Mouse (Mus musculus): ENCODE measurements around the gene Cyp2d10.
"Not testable (repeated sequence)": the region's sequence is repeated elsewhere in the genome, so short reads cannot be mapped to it uniquely, and the experiment has no call there.

Cyp2d10 gene

GRCm38 (mm10) chr15:82406981-82407380 lies at the start of gene Cyp2d10:
TSS of gene Cyp2d10 (minus strand) at chr15:82407195.
- CTCF ChIA-PET = no interaction called here

- CTCF ChIA-PET = not testable (repeated sequence)
These were observed 49.2 kb upstream of the Cyp2d10 start for GRCm38 (mm10) chr15:82456086-82456790.

- CTCF ChIA-PET = not testable (repeated sequence)
These were observed 46.5 kb upstream of the Cyp2d10 start for GRCm38 (mm10) chr15:82453501-82453900.

DNA sequence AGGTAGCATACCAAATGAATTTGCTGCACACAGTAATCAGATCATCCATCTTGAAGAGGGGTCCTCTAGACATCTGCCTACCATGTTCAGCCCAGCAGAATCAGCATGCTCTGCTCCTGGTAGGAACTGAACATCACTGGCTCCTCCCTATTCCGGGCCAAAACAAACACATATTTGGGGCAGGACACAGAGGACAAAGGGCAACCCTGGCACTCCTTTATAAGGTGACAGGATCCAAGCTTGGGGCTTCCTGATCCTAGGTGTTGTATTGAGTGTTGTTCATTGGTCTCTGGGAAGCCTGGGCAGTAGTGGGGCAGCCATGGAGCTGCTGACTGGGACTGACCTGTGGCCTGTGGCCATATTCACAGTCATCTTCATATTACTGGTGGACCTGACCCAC lies 45.1 kb upstream of the Cyp2d10 start:
- CTCF ChIA-PET = not testable (repeated sequence)

- CTCF ChIA-PET = not testable (repeated sequence)
These were observed 43.0 kb upstream of the Cyp2d10 start for GRCm38 (mm10) chr15:82450045-82450444.

GRCm38 (mm10) chr15:82445196-82445595 lies 38.2 kb upstream of the Cyp2d10 start:
- CTCF ChIA-PET = no interaction called here

DNA sequence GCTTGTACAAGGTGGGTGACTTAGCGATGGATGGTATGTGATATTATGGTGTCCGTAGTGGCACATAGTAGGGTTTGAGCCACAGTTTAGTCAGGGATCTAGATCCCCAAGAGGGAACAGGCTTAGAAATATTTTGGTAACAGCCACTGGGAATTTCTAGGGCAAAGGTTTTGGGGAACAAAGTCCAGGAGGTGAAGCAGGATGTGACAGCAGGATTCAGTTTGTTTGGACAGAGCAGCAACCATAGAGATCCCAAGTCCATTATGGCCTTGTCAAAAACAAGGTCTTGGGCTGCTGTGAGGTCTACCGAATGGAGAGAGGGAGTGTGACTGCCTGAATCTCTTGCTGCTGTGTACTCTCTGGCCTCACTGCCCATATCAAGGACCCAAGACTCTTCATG lies 36.7 kb upstream of the Cyp2d10 start:
- CTCF ChIA-PET = no interaction called here

DNA sequence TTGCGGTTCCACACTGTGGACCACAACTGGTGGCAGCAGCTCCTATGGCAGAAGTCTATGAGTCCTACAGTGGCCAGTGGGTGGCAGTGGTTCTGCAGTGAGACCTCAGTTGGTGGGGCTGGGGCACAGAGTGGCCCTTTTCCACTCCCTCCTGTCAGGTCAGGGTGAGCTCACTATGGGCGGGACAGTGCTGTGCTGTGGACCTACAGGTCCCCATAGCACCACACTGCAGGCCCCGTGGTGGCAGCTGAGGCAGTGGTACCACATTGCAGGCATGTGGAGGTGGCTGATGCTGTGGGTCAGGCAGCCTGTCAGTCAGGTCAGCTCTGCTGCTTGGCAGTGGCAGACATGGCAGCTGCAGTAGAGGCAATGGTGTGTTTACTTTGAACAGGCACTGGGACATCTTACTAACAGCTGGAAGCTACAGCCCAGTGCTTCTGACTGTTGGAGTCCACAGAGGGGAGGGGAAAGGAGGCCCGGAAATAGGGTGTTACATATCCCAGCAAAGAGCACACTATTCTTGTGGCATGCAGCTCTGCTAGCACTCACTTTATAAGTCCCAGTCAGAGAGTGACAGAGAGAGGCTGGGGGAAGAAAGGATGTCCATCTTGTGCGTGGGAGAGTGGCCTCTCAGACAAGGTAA lies 31.1 kb upstream of the Cyp2d10 start:
- CTCF ChIA-PET = no interaction called here

GRCm38 (mm10) chr15:82435606-82436005 lies 28.6 kb upstream of the Cyp2d10 start:
- CTCF ChIA-PET = no interaction called here

DNA sequence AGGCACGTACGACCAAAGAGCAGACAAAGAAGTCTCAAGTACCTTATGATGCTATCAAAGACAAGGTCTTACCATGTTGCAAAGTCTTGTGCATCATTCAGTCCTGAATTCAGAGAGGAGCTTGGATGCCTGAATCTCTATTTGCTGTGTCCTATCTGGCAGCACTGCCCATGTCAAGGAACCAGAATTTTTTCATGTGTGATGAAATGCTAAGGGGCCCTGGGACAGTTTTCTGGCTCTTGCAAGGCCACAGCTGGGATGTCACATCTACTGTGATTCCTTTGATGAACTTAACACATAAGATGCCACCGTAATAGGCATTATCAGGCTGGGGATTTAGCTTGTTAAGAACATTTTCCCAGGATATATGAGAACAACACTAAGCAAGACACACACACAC lies 28.0 kb upstream of the Cyp2d10 start:
- CTCF ChIA-PET = interaction anchor here (0.6 kb wide), 1 partner anchor 659 kb away, joined by 3 read pairs; no protein-coding TSS in a partner anchor

GRCm38 (mm10) chr15:82434541-82434940 lies 27.5 kb upstream of the Cyp2d10 start:
- CTCF ChIA-PET = interaction anchor here (0.6 kb wide), 1 partner anchor 660 kb away, joined by 3 read pairs; no protein-coding TSS in a partner anchor

DNA sequence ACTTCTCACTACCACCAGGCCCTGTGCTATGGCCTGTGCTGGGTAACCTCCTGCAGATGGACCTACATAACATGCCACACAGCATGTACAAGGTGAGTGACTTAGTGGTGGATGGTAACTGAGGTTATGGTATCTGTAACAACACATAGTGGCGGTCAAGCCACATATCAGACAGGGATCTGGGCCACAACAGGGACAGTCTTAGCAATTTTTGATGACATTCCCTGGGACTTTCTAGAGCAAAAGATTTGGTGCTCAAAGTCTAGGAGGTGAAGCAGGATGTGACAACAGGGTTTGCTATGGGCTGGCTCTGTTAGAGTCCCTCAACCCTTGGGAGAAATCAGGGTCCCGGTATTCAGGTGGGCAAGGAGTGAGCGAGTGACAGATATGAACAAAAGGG lies 26.6 kb upstream of the Cyp2d10 start:
- CTCF ChIA-PET = no interaction called here

- CTCF ChIA-PET = no interaction called here
These were observed 26.1 kb upstream of the Cyp2d10 start, which contains the start of gene Cyp2d9 for GRCm38 (mm10) chr15:82433137-82433536. TSS of gene Cyp2d9 (plus strand) at chr15:82433437.

DNA sequence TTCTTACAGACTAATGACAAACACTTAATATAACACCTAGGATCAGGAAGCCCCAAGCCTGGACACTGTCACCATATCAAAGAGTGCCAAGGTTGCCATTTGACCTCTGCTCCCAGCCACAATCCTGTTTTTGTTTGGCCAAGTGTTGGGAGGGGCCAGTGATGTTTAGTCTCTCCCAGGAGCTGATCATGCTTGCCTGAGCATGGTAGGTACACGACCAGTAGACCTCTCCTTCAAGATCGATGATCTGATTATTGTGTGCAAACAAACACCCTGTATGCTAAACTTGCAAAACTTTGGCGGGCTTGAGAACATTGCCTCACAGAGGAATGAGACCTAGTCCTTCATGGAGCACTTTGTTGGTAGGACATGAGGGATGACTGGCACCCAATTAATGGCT lies 16.5 kb upstream of the Cyp2d10 start:
- CTCF ChIA-PET = no interaction called here

DNA sequence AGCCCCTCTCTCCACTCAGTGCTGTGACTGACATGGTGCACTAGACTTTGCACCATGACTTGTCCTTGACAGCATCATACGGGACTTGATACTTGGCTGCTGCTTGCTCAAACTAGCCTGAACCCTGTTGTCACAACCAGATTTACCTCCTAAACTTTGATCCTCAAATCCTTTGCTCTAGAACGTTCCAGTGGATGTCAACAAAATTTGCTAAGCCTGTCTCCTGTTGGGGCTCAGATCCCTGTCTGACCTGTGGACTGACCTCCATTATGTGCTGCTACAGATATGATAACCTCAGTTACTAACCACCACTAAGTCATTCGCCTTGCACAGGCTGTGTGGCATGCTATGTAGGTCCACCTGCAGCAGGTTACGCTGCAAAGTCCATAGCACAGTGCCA lies 15.9 kb upstream of the Cyp2d10 start:
- CTCF ChIA-PET = no interaction called here

DNA sequence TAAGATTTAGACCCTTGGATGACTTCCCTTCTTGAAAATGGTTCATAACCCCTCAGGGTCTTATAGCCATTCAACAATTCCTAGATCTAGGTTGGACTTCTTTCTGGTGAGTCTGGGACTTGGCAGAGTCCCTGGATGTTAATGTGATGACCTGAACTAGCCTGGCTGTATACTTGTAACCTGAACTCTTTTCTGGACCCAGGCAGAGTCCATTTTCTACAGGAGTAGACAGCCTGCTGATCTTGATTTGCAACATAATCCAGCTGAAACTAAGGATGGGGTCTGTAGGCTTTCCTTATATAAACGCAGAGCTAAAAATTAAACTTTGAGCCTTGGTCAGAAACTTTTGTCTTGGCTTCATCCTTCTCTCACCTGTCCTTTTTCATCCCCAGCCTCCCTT lies 11.6 kb upstream of the Cyp2d10 start:
- CTCF ChIA-PET = no interaction called here

DNA sequence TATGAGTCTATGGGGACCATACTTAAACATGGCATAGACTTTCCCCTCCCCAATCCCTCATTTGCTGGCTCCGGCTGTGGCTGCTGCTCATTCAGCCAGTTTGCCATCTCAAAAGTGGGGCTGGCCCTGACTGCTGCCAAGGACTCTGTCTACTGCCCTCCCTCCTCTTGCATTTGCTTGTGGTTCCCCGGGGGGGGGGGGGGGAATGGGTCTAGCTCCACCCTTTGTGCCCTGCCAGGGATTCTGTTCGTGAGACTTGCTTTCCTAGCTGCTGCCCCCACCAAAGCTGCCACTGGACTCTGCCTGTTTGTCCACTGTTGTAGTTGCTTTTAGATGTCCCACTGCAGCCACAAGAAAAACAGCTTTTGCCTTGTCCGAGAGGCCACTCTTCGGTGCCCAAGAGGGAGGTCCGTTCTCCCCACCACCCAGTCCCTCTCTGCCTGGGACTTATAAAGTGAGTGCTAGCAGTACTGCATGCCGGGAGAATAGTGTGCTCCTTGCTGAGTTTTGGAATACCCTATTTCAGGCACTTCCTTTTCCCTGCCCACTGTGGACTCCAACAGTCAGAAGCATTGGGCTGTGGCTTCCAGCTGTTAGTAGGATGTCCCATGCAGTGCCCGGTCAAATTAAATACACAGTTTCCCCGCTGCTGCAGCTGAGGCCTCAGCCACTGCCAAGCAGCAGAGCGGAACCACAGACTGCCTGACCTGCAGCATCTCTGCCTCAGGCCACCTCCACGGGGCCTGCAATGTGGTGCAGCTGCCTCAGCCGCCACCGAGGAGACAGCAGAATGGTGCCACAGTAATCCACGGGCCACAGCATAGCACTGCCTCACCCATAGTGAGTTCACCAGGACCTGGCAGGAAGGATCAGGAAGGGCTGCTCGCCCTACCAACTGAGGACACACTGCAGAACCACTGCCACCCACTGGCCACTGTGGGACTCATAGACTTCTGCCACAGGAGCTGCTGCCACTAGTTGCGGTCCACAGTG lies 10.1 kb upstream of the Cyp2d10 start:
- CTCF ChIA-PET = no interaction called here

GRCm38 (mm10) chr15:82407536-82407935 lies 541 bp upstream of the Cyp2d10 start:
- CTCF ChIA-PET = no interaction called here

DNA sequence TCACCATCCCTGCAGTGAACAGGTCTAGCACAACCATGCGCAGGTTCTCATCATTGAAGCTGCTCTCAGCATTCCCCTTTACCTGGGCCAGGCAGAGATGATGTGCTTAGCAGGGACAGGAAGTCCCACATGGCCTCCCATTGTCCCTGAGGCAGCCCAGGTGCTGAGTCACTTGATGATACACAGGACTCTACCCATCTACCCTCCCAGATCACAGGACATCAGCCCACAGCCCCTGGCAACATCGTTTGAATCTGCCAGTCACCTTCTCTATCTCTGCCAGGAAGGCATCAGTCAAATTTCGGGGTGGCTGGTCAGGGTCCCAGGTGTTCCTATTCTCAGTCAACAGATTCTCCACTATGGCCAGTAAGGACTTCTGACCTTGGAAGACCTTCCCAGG lies 2.8 kb downstream of the Cyp2d10 start:
- CTCF ChIA-PET = no interaction called here

GRCm38 (mm10) chr15:82403606-82404005 lies 3.4 kb downstream of the Cyp2d10 start:
- CTCF ChIA-PET = no interaction called here

DNA sequence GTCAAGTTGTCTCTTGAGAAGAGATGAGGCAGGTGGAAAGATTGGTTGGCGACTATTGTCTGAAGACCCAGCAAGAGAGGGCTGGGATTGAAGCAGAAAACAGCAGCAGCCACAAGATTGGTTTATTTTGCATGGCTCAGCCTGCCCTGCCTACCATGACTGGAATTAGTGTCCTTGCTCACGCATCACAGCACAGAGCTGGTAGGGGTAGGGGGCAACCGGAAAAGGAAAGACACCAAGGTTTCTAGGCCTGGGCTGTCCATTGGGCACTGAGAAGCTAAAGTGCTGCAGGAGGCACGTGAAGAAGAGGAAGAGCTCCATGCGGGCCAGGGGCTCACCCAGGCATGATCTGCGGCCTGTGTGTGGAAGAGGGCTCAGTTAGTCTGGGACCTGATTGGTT lies 4.3 kb downstream of the Cyp2d10 start:
- CTCF ChIA-PET = no interaction called here

DNA sequence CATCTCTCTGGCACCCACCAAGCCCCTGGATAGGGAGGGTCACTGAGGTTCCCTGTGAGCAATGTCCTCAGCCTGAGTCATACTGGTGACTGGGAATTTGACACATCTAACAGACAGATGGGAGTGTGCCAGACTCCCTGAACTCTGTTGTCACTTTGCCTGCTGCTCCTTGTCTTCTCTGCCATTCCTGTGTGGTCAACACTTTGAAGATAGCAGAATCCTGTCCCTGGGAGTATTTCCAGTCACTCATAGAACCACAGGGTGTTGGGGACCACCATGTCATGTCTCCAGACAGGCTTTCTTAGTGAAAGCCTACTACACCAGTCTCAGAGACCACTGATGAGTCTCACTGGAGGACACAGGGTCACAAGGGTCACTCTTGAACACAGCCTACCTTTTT lies 4.9 kb downstream of the Cyp2d10 start:
- CTCF ChIA-PET = no interaction called here

DNA sequence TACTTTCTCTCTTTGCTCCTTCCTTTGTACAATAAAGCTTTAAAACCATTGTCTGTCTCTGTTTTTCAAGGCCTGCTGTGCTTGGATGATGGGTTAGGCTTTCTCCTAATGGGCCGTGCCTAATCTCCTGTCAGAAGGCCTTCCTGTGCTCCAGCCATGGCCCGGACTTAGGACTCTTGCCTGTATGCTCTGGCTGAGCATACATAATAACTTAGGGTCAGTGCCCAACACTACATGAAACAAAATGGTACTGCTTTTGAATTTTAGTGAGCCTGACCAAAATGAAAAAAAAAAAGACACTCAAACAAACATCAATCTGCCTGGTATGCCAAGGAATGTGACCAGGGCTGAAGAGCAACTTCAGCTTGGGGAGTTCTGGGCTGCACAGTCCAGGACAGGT lies 5.5 kb downstream of the Cyp2d10 start:
- CTCF ChIA-PET = no interaction called here
